Mouse (Mus musculus) MEL (cell line): ENCODE measurements at regions not wholly inside any gene's neighbourhood (a gene's known extent, or its start where the extent isn't known, plus 50 kb on each side); places are given as distances from the start of the nearest gene placed in this dataset.

Experiments
- CTCF ChIP-seq, 3 experiments: IDR thresholded peaks in 2 of 3; conservative IDR thresholded peaks in 1 of 3; 2 replicates each; pipeline ENCODE4 v1.5.1; 2011 to 2012; ENCODE audit warnings: low read length in 3 of 3, low read depth in 2 of 3, mild to moderate bottlenecking in 2 of 3, improper control_type of control experiment in 1 of 3, inconsistent platforms in 1 of 3, mixed read lengths in 1 of 3, moderate library complexity in 1 of 3; ENCODE audit not compliant: control insufficient read depth in 1 of 3, insufficient read depth in 1 of 3, poor library complexity in 1 of 3, severe bottlenecking in 1 of 3
- ELF1 ChIP-seq: IDR thresholded peaks from 2 replicates; pipeline ENCODE4 v1.6.1; 2014; ENCODE audit warnings: low read depth, mild to moderate bottlenecking, inconsistent platforms, low read length, improper control_type of control experiment, moderate library complexity
- POLR2A ChIP-seq, 2 experiments: IDR thresholded peaks; 2 replicates each; pipeline ENCODE4 v1.6.1; 2011 to 2012; ENCODE audit warnings: low read length in 2 of 2, mild to moderate bottlenecking in 2 of 2, control low read depth in 1 of 2, improper control_type of control experiment in 1 of 2, low read depth in 1 of 2, moderate library complexity in 1 of 2; ENCODE audit not compliant: control insufficient read depth in 1 of 2, insufficient read depth in 1 of 2, poor library complexity in 1 of 2
- POLR2AphosphoS2 ChIP-seq: IDR thresholded peaks from 2 replicates; pipeline ENCODE4 v1.6.1; 2011; ENCODE audit warnings: low read length, improper control_type of control experiment
- TAL1 ChIP-seq: IDR thresholded peaks from 2 replicates; pipeline ENCODE4 v1.6.1; 2012; ENCODE audit warnings: mild to moderate bottlenecking, inconsistent platforms, low read length, moderate library complexity, mixed read lengths
- TCF12 ChIP-seq: IDR thresholded peaks from 2 replicates; pipeline ENCODE4 v1.6.1; 2014; ENCODE audit warnings: low read depth, mild to moderate bottlenecking, inconsistent platforms, low read length, improper control_type of control experiment, moderate library complexity
- ZNF384 ChIP-seq: IDR thresholded peaks from 2 replicates; pipeline ENCODE4 v1.6.1; 2012; ENCODE audit warnings: low read depth, mild to moderate bottlenecking, inconsistent platforms, low read length, improper control_type of control experiment

DNA sequence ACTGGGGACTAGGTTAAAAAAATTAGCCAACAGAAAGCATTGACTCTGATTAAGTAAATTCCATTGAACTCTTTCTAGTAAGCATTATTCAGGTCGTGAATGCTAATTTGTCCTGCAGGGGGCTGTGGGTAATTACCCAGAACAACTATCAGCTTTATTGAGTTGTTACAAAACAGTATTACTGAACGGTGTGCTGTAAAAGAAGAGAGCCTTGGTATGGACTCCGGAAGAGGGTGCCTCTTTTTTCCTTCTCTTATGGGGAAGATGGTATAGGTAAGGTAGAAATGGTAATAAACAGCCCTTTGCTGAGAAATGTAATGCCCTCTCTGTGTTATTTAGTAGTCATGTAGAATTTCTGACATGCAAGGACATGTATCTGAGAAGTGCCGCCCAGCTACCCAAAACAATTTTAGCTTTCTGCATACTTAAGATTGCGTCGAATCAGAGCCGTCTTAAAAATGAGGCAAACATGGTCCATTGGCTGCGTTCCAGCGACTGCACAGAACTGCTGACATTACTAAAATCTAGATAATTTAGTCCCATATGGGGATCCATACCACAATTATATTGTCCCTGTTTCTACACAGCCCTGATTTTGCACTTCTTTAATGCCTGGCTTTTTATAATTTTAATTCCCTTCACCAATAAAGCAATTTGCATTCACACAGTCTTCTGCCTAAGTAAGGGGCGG lies 256.7 kb upstream of the Adgrl2 start:
- no peak for TF ChIP-seq POLR2A (IDR thresholded peaks at IDR 0.05; ENCODE audit: control insufficient read depth in 1 of 2, insufficient read depth in 1 of 2, low read depth in 1 of 2, low read length in 2 of 2, poor library complexity in 1 of 2)
- no peak for TF ChIP-seq POLR2AphosphoS2
- TF ChIP-seq ZNF384, result no peak
- no peak for TF ChIP-seq TAL1
- no peak for TF ChIP-seq ELF1
- TF ChIP-seq CTCF (IDR thresholded peaks at IDR 0.05 in 2 of 3, conservative IDR thresholded peaks at IDR 0.05 in 1 of 3; ENCODE audit: control insufficient read depth in 1 of 3, insufficient read depth in 1 of 3, low read depth in 2 of 3, low read length in 3 of 3, poor library complexity in 1 of 3, severe bottlenecking in 1 of 3), result no peak
- no peak for TF ChIP-seq TCF12
